Mouse (Mus musculus) embryo, embryonic 11 days (tissue): ENCODE results near the gene Trak1.

Source experiments
- DNase-seq: peaks from one replicate; pipeline ENCODE4 v3.0.0-alpha.2; 2015

Trak1 gene

GRCm38 (mm10) chr9:121350601-121351000 lies 53.3 kb downstream of the Trak1 start:
- no peak for DNase-seq

- DNase-seq, result no peak
Measured at GRCm38 (mm10) chr9:121351388-121352078, 54.2 kb downstream of the Trak1 start.

- peak; percentile 68 for DNase-seq
Measured at GRCm38 (mm10) chr9:121352131-121352606, 54.9 kb downstream of the Trak1 start.

DNA sequence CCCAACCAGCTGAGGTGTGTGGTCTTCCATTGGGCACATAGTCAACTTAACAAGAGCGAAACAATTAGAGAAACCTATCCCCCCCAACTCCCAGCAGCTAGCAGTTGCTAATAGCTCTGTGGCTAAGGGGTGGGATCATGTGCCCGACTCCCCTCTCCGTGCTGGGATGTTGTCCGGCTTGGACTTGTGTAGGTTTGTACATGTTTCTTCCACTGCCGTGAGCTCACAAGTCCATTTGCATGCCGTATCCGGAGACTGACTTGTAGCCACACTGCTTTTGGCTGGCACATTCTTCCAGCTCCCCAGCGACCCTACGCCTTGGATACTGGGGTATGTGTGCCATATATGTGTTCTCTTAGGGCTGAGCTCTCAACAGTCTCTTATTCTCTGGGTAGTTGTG lies 55.4 kb downstream of the Trak1 start:
- no peak for DNase-seq

DNA sequence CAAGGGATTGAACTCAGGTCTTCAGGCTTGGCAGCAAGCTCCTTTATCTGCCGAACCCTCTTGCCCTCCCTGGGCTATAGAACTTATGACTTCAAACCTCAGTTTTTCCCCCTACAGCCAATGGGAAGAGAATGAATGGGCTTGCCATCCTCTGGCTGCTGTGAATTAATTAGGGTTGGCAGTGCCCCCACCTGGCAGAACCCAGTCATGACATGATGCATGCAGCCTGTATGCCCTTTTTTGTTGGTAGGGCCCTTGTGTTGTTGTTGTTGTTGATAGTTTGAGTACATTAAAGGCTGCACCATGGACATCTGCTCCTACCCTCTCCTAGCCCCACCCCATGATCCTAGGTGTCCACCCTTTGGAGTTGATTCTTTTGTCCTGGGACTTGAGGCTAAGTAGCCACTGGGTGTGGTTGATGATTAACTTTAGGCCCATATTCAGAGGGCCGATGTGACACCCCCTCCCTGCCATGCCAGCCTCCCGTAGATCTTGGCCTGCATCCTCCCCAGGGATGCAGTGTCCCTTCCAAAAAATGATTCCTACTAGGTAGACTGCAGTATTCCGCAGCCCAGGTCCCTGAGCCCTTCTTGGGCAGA lies 57.6 kb downstream of the Trak1 start:
- no peak for DNase-seq

DNA sequence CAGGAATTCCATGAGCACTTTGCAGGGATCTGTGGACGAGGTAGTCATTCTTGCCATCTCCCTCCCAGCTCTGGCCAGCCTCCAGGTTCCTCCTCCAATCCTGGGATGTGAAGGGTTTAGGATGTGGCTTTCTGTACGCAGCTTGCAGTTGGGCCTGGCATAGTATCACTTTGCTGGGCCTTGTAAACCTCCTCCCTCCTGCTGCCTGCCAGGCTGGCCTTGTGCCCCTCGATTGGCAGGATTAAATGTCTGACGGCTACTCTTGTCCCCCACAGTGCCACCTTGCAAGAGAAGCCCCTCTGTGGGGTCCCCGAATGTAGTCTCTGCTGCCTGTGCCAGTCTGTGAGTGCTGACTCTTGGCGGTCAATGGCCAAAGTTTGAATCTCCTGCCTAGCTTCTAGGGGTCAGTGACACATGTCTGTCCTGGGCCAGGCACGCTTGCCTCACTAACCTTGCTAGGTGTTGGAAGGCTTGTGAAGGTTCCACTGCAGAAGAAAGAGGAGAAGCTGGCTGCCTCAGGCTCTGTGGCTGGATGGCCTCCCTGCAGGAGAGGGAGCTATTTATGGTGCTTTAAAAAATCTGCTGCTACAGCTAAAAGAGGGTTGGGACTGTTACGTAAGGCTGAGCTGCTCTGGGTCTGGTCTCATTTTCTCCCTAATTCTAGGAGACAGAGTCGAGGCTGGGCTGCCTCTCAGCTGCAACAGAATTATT lies 58.3 kb downstream of the Trak1 start:
- no peak for DNase-seq

GRCm38 (mm10) chr9:121357102-121357501 lies 59.8 kb downstream of the Trak1 start:
- no peak for DNase-seq

DNA sequence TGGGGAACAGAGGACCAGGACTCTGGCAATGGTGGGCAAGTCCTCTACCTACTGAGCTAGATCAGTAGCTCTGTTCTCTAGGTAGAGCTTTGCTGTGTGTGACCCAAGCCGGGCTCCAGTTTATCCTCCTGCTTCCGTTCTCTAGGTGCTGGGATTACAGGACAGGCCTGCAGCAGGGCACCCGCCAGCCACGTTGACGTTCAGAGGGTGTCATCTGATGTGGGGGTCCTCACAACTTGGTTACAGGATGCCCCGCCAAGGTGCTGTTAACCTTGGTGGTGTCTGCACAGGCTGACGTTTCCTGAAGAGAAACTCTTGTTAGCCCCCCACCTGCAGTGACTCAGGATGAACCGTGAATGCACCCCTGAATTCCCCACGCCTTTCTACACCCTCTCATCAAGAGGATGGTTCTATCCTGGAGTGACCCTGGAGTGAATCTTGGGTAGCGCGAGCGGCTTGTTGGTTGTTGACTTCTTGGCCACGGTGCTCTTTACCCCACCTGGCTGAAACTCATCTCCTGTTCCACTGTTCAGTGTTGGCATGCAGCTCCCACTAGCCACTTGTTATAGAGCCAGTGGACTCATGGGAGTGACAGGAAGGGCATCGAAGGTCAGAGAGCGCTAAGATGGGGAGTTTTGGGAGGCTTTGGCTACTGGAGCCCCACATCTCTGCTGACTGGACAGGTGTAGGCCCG lies 60.4 kb downstream of the Trak1 start:
- no peak for DNase-seq

- DNase-seq, result no peak
Measured at GRCm38 (mm10) chr9:121358418-121358817, 61.1 kb downstream of the Trak1 start.

DNA sequence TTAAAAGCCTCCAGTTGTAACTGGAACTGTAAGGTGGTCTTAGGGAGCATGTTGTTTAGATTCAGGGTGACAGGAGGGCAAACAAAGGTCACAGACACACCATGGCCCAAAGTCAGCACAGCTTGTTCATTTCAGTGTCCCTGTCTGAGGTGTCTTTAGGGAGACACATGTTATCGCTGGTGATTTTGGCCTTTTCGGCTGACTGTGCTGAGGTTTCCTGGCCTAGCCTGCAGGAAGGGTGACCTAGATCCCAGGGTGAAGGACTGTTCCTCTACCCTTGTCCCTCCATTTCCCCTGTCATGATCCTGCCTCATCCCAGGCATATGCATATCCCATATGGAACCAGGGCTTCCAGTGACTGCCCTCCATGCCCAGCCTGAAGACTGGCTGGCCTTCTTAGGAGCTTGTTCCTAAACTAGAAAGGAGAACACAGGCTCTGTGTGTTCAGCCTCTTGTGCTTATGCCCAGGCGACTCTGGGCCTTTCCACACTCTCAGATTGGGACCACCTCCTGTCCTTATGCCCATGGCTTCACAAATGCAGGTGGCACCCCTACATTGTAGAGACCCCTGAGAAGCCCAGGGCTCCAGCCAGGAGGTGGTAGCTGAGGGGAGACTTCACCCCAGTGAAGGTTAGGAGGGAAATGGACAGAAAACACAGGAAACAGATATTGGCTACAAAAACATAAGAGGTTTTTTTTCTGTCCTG lies 62.1 kb downstream of the Trak1 start:
- no peak for DNase-seq

DNA sequence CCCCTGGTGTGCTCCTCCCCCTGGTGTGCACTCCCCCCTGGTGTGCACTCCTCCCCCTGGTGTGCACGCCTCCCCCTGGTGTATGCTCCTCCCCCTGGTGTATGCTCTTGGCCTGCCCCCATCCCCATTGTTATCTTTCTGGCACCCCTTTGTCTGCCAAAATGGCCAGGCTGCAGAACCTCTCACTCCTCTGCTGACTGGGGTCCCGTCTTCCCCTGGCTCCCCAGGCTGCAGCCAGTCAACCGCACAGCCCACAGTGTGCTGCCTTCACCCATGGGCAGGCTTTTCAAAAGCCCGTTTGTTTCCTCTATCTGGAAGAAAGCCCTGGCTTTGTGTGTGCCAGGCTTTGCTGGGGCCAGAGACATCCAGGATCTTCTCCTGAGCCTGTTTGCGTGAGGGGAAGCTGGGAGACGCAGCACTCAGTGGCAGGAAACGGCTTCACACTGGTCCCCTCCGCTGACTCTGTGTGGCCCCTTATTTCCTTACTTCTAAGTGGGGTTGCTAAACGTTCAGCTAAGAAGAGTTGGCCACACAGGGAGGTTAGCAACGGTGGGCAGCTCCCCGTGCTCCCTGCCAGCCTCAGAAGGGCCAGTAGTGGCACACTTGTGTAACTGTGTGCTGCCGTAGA lies 63.1 kb downstream of the Trak1 start:
- DNase-seq, result peak; percentile 51

GRCm38 (mm10) chr9:121361010-121361409 lies 63.7 kb downstream of the Trak1 start:
- DNase-seq, result no peak

- DNase-seq, result no peak
Measured at GRCm38 (mm10) chr9:121363932-121364331, 66.6 kb downstream of the Trak1 start.

GRCm38 (mm10) chr9:121366135-121366863 lies 69.0 kb downstream of the Trak1 start:
- no peak for DNase-seq

DNA sequence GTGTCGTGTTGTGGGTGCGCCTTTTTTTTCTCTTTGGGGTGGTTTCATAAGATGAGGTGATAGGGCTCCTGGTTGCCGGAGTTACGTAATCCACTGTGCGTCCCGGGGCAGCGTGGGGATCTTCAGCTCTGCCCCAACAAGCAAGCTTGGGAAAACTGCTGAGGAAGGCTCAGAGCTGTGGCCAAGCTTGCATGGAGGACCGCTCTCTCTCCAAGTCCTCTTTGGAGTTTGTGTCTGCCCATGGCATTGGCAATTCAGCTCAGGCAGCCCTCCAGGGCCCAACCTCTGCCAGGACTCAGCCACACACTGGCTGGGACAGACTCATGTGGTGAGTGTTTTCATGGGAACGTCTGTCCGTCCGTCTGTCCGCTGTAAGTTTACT lies 69.6 kb downstream of the Trak1 start:
- DNase-seq, result no peak

GRCm38 (mm10) chr9:121369573-121369972 lies 72.3 kb downstream of the Trak1 start:
- DNase-seq, result no peak

- peak; percentile 92 for DNase-seq
Measured at GRCm38 (mm10) chr9:121371346-121371891, 74.1 kb downstream of the Trak1 start.

DNA sequence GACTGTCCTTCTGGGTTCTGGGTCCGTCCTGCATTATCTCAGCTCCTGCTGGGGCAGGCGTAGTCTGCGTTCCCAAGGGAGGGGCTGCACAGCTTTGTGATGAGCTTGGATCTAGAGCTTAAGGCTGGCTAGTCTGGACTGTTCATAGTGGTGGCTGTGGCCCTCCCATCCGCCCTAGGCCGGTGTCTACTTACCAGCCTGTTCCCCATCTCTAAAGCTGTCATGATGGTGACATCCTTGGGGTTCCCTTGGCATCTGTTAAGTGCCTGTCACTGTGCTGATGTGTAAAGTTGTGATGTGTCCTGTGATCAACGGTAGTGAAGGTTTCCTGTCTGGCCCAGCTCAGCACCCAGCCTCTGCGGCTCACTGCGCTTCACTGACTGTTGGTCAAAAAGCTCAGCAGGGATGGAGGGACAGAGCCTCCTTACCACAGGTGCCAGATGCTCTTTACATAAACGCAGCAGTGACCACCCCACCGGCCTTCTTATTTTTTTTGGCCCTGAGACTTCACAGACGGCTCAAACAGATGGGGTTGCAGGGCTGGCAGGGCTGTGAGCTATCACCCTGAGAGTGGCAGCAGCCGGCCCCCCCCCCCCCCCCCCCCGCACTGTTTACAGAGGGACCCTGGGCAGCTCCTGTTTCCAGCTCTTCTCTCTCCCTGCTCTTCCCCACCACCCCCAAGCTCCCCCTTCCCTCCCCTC lies 74.8 kb downstream of the Trak1 start:
- no peak for DNase-seq

DNA sequence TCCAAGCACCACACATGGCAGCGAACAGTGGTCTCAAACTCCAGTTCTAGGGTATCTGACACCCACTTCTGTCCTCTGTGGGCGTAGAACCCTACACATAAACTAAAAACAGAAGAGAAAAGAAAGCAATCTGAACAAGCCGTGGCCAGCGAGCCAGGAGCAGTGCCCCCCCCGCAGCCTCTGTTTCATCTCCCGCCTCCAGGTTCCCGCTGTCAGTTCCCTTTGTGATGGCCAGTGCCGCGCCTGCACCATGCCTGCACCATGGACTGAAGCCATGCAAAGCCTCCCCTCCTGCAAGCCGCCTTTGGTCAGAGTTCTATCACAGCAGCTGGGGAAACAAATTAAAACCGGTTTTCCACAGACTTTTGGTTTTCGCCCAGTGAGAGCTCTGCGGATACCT lies 75.8 kb downstream of the Trak1 start:
- DNase-seq, result no peak

DNA sequence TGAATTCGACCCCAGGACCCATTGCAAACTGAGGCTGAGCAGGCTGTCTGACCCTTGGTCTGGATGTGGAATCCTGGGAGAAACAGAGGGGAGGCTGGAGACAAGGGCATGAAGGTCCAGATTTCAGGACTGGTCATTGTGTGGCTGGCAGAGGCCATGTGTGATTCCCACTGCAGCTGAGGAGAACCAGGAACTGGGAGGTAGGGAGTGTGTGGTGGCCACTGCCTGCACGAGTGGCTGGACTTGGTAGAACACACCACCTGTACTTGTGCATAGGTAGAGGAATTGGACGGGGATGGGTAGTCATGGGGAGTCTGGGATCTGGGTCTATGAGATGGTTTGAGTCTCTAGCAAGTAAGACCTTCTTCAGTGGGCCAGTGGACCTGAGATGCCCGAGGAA lies 76.2 kb downstream of the Trak1 start:
- DNase-seq, result no peak
